Mouse (Mus musculus) liver, adult 2 months (tissue): ENCODE data around the gene Gnai1. TPM values are rescaled to one million over a fixed set of nuclear protein-coding genes. Genes with fewer than 3 reads are reported as not detected.

Experiments used
- DNase-seq: peaks from one replicate; pipeline ENCODE4 v3.0.0-alpha.2; 2011; ENCODE audit warnings: low read depth, low spot score; ENCODE audit errors: extremely low read depth
- H3K27ac ChIP-seq: fragments of 200-500 bp; replicated peaks from 2 replicates; pipeline ENCODE4 v1.5.1; 2012; ENCODE audit warnings: low read depth, mild to moderate bottlenecking, control low read depth, inconsistent platforms, low read length; ENCODE audit not compliant: insufficient read depth
- H3K27me3 ChIP-seq: fragments of 200-500 bp; 2 replicates; pipeline ENCODE4 v1.6.1; 2012; ENCODE audit warnings: mild to moderate bottlenecking, moderate library complexity, low read length, inconsistent platforms; ENCODE audit not compliant: control insufficient read depth, insufficient read depth
- H3K36me3 ChIP-seq: fragments of 200-500 bp; 2 replicates; pipeline ENCODE4 v1.6.1; 2012; ENCODE audit warnings: low read length, inconsistent platforms; ENCODE audit not compliant: control insufficient read depth, insufficient read depth
- H3K4me1 ChIP-seq: fragments of 200-500 bp; 2 replicates; pipeline ENCODE4 v1.6.1; 2011; ENCODE audit warnings: low read length; ENCODE audit not compliant: control insufficient read depth, insufficient read depth
- H3K4me3 ChIP-seq: fragments of 200-500 bp; 2 replicates; pipeline ENCODE4 v1.5.1; 2011; ENCODE audit warnings: low read depth, mild to moderate bottlenecking, control low read depth, low read length, moderate library complexity; ENCODE audit not compliant: insufficient read depth
- H3K79me2 ChIP-seq: fragments of 200-500 bp; 2 replicates; pipeline ENCODE4 v1.6.1; 2012; ENCODE audit warnings: inconsistent platforms, mild to moderate bottlenecking, low read length, moderate library complexity; ENCODE audit not compliant: control insufficient read depth, insufficient read depth
- H3K9ac ChIP-seq: fragments of 200-500 bp; 2 replicates; pipeline ENCODE4 v1.6.1; 2012; ENCODE audit warnings: low read depth, mild to moderate bottlenecking, control low read depth, inconsistent platforms, low read length
- CTCF ChIP-seq: fragments of 200-500 bp; IDR thresholded peaks from 2 replicates; pipeline ENCODE4 v1.5.1; 2011; ENCODE audit warnings: low read depth, low read length, control low read depth
- POLR2A ChIP-seq: fragments of 200-500 bp; IDR thresholded peaks from 2 replicates; pipeline ENCODE4 v1.6.1; 2011; ENCODE audit warnings: low read length, control low read depth; ENCODE audit not compliant: insufficient read depth; ENCODE audit errors: extremely low read depth
- WGBS: fragments of 180-500 bp; shearing (Covaris S2); methylation state at CpG from one replicate; pipeline ENCODE4 v1.1.7; 2018; 5-methylcytosine and 5-hydroxymethylcytosine counted together
- polyA plus RNA-seq: library from polyadenylated mRNA; depleted of rRNA; stranded (reverse); fragments of >200 nt; gene quantifications from 2 replicates; pipeline ENCODE4 v1.2.3, GENCODE M21; 2012
- total RNA-seq: library from RNA; depleted of rRNA; stranded (reverse); fragments of >200 nt; gene quantifications from 2 replicates; pipeline ENCODE4 v1.2.3, GENCODE M21; 2014

The Gnai1 gene
- total and polyA plus RNA-seq, 2 experiments = 0.12 to 0.55 TPM

DNA sequence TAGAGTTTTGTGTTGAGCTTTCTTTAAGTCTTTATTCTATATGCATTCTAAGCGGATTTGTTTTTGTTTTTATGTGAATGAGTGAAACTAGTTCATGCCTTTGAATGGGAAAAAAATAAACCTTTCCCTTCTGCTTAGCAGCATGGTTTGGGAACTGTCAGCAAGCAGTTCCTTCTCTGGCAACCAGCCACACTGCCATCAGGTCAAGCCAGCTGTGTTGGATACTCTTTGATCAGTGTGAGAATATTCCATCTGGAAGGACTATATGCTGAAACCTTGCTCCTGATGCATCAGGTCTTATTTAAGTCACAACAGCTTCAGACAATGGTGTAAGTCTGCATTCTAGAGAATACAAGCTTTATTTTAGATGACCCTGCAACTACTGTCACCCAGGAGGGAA, 139.3 kb downstream of the Gnai1 start:
- no peak overlapping the region for H3K9ac ChIP-seq
- H3K4me1 ChIP-seq = no peaks in the 10 kb centered on the region
- H3K4me3 ChIP-seq = no peak overlapping the region
- no peaks in the 10 kb centered on the region for H3K79me2 ChIP-seq
- H3K27me3 ChIP-seq = no peaks in the 10 kb centered on the region
- 29% methylated on average over 1 of the region's 1 CpGs for WGBS
- no peaks in the 10 kb centered on the region for H3K36me3 ChIP-seq
- peak; percentile 18 for DNase-seq
- TF ChIP-seq POLR2A (no peak), CTCF (no peak)
- H3K27ac ChIP-seq = no peak overlapping the region

DNA sequence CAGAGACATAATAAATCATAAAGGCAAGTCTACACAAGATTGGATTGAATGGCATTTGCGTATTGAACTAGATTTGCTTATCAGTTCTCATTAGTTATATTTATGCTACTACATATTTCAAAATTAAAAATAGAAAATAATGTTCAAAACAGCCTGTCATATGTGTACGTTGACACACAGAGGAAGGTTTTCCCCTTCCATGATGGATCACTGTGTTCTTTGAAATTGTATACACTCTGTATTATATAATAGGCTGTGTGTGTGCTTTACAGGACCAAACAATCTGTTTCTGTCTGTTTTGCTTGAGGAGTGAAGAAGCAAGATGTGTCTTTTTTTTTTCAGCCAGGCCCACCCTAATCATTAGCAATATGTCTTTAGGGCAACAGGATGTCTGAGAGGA, 141.9 kb downstream of the Gnai1 start:
- H3K79me2 ChIP-seq = no peaks in the 10 kb centered on the region
- H3K36me3 ChIP-seq = no peaks in the 10 kb centered on the region
- H3K4me1 ChIP-seq = no peaks in the 10 kb centered on the region
- no peak overlapping the region for H3K9ac ChIP-seq
- no peak overlapping the region for H3K4me3 ChIP-seq
- no peak for DNase-seq
- H3K27me3 ChIP-seq = no peaks in the 10 kb centered on the region
- no peak overlapping the region for H3K27ac ChIP-seq
- TF ChIP-seq CTCF (no peak), POLR2A (no peak)
- 74% methylated on average over 2 of the region's 2 CpGs for WGBS

GRCm38 (mm10) chr5:18217856-18218255, 142.3 kb downstream of the Gnai1 start:
- no peak overlapping the region for H3K9ac ChIP-seq
- TF ChIP-seq CTCF = no peak
- TF ChIP-seq POLR2A = no peak
- no peaks in the 10 kb centered on the region for H3K79me2 ChIP-seq
- no peak overlapping the region for H3K27ac ChIP-seq
- no peaks in the 10 kb centered on the region for H3K4me1 ChIP-seq
- no peaks in the 10 kb centered on the region for H3K27me3 ChIP-seq
- DNase-seq = peak; percentile 72
- H3K4me3 ChIP-seq = no peak overlapping the region
- H3K36me3 ChIP-seq = no peaks in the 10 kb centered on the region
